Mouse (Mus musculus) layer of hippocampus, postnatal 10 days (tissue): ENCODE data around the gene Wfdc16. TPM values are rescaled to one million over a fixed set of nuclear protein-coding genes. Genes with fewer than 3 reads are reported as not detected.
"Not testable (repeated sequence)": the region's sequence is repeated elsewhere in the genome, so short reads cannot be mapped to it uniquely, and the experiment has no call there.

Source experiments
- DNase-seq, 2 experiments: peaks; one replicate each; pipeline ENCODE4 v3.0.0; 2021; ENCODE audit warnings: low spot score in 2 of 2
- total RNA-seq, 2 experiments: library from RNA; stranded (reverse); gene quantifications; 2 replicates each; pipeline ENCODE4 v1.2.3; 2021

Gene Wfdc16
- total RNA-seq, 2 experiments from 2014 or later = not detected

GRCm38 (mm10) chr2:164603482-164603881, 35.1 kb downstream of the Wfdc16 start:
- DNase-seq = no peak

DNA sequence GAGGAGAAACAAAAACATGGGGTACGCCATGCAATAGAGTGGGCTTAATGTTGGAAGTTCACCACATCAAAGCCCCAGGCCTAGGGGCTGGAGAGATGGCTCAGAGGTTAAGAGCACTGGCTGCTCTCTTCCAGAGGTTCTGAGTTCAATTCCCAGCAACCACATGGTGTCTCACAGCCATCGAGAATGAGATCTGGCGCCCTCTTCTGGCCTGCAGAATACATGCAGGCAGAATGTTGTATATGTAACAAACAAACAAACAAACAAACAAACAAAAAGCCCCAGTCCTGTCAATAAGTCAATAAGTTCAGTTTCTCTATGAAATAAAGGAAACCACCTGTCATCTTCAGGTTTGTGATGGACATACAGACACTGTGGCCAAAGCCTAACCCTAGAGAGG, 38.4 kb downstream of the Wfdc16 start:
- DNase-seq = no peak

GRCm38 (mm10) chr2:164593494-164593893, 45.1 kb downstream of the Wfdc16 start, which contains the start of gene Eppin:
TSS of gene Eppin (minus strand) at chr2:164593594.
- no peak for DNase-seq

- peak; percentile 37 to 49 for DNase-seq
These were observed 46.6 kb downstream of the Wfdc16 start for GRCm38 (mm10) chr2:164592014-164592413.

DNA sequence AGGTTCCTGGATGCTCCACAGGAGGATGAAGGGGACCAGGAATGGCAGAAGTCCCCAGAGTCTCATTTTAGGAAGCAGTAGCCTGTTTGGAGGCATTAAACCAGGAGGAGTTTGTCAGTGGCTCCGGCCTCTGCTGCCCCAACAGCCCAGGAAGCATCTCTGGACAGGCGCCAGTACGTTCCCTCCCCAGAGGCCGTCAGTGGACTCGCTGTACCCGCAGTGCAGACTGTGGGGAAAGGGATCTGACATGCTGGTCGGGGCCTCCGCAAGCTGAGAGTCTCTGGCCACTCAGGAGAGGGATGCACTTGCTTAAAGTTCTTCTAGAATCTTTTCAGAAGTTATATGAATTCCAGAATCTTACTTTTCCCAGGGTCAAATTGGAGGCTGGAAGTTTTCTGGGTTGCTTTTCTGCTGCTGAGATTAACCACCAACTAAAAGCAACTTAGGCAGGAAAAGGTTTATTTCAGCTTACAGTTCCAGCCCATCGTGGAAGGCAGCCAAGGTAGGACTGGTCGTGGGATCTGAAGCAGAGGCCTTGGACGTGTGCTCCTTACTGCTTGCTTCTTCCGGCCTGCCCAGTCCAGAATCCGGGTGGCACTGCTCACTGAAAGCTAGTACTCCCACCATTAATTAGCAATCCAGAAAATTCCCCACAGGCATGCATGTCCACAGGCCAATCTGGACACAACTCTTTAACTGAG, 53.4 kb downstream of the Wfdc16 start, which contains the start of gene Wfdc6a:
Wfdc6a (minus strand) TSS at position 423 of the 701 bp plus-strand sequence.
- DNase-seq = not testable (repeated sequence)

Other genes starting within 250 kb of the Wfdc16 start
- gene Slpi, start 249.7 kb downstream of the Wfdc16 start, total RNA-seq = 1 to 10 TPM; 1.0 to 1.4 TPM
- gene Rbpjl, start 235.7 kb downstream of the Wfdc16 start, total RNA-seq = under 1 TPM; 0.38 to 0.48 TPM
- gene Matn4, start 233.6 kb downstream of the Wfdc16 start, total RNA-seq = 10 to 100 TPM; 20.4 to 25.9 TPM
- gene Sdc4, start 194.9 kb downstream of the Wfdc16 start, total RNA-seq = 10 to 100 TPM; 74.2 to 83.4 TPM
- 10 to 100 TPM; 43.9 to 45.8 TPM for gene Sys1, start 181.8 kb downstream of the Wfdc16 start, total RNA-seq
- gene Gm20458, start 177.8 kb downstream of the Wfdc16 start, total RNA-seq = 10 to 100 TPM in 1 of 2 experiments, 1 to 10 TPM in 1; 4.1 to 17.9 TPM
- not detected for gene Trp53tg5, start 165.1 kb downstream of the Wfdc16 start, total RNA-seq
- gene Dbndd2, start 152.7 kb downstream of the Wfdc16 start, total RNA-seq = 10 to 100 TPM; 58.9 to 61.0 TPM
- 100 to 1,000 TPM; 106 to 109 TPM for gene Pigt, start 141.3 kb downstream of the Wfdc16 start, total RNA-seq
- gene Wfdc2, start 76.4 kb downstream of the Wfdc16 start, total RNA-seq = under 1 TPM in 1 of 2 experiments, not detected in 1; 0.73 TPM
- not detected for gene Spint3, start 65.3 kb downstream of the Wfdc16 start, total RNA-seq
- 1 to 10 TPM in 1 of 2 experiments, under 1 TPM in 1; 0.78 to 2.2 TPM for gene Wfdc6a, start 53.3 kb downstream of the Wfdc16 start, total RNA-seq
- not detected for gene Eppin, start 45.2 kb downstream of the Wfdc16 start, total RNA-seq
- not detected for gene Wfdc6b, start 25.3 kb downstream of the Wfdc16 start, total RNA-seq
- gene Wfdc8, start 25.2 kb downstream of the Wfdc16 start, total RNA-seq = not detected
- not detected for gene Wfdc10, start 17.2 kb upstream of the Wfdc16 start, total RNA-seq
- gene Wfdc9, start 17.8 kb upstream of the Wfdc16 start, total RNA-seq = not detected
- gene Wfdc11, start 35.3 kb upstream of the Wfdc16 start, total RNA-seq = not detected
- not detected for gene Wfdc13, start 46.3 kb upstream of the Wfdc16 start, total RNA-seq
- gene Spint4, start 59.7 kb upstream of the Wfdc16 start, total RNA-seq = not detected
- not detected for gene Spint5, start 76.5 kb upstream of the Wfdc16 start, total RNA-seq
- 1 to 10 TPM in 1 of 2 experiments, under 1 TPM in 1; 0.87 to 1.4 TPM for gene Wfdc3, start 107.1 kb upstream of the Wfdc16 start, total RNA-seq
- gene Dnttip1, start 107.2 kb upstream of the Wfdc16 start, total RNA-seq = 10 to 100 TPM; 41.9 to 46.0 TPM
- gene Ube2c, start 131.1 kb upstream of the Wfdc16 start, total RNA-seq = 1 to 10 TPM; 6.9 to 8.3 TPM
- gene Tnnc2, start 141.2 kb upstream of the Wfdc16 start, total RNA-seq = not detected
- gene Snx21, start 147.0 kb upstream of the Wfdc16 start, total RNA-seq = 10 to 100 TPM; 41.3 to 43.6 TPM
- 10 to 100 TPM; 24.1 to 28.6 TPM for gene Acot8, start 166.1 kb upstream of the Wfdc16 start, total RNA-seq
- gene Zswim3, start 166.3 kb upstream of the Wfdc16 start, total RNA-seq = 1 to 10 TPM; 8.9 to 9.4 TPM
- gene Zswim1, start 183.9 kb upstream of the Wfdc16 start, total RNA-seq = 10 to 100 TPM; 18.5 to 18.7 TPM
- 1 to 10 TPM in 1 of 2 experiments, not detected in 1; 1.6 TPM for gene Spata25, start 189.7 kb upstream of the Wfdc16 start, total RNA-seq
- gene Ctsa, start 194.1 kb upstream of the Wfdc16 start, total RNA-seq = 10 to 100 TPM; 70.8 to 76.9 TPM
- 1 to 10 TPM; 3.5 to 4.7 TPM for gene Neurl2, start 194.7 kb upstream of the Wfdc16 start, total RNA-seq
- gene Pltp, start 218.9 kb upstream of the Wfdc16 start, total RNA-seq = 10 to 100 TPM; 72.9 to 79.2 TPM
- gene Pcif1, start 240.5 kb upstream of the Wfdc16 start, total RNA-seq = 10 to 100 TPM; 45.0 to 50.9 TPM